Mouse (Mus musculus): ENCODE data around the gene Rara.
A peak's percentile ranks its signal among the peaks of the same experiment; 100 is the strongest.
"Not testable (repeated sequence)": the region's sequence is repeated elsewhere in the genome, so short reads cannot be mapped to it uniquely, and the experiment has no call there.

The Rara gene

GRCm38 (mm10) chr11:98922851-98923711, 4.5 kb upstream of the Rara start:
- DNase-seq: not testable (repeated sequence)

GRCm38 (mm10) chr11:98924633-98925175, 2.9 kb upstream of the Rara start:
- DNase-seq: no peak

- DNase-seq: peak; percentile 66
These were observed 2.3 kb upstream of the Rara start for GRCm38 (mm10) chr11:98925265-98925721.

GRCm38 (mm10) chr11:98925868-98926311, 1.7 kb upstream of the Rara start:
- DNase-seq: no peak

GRCm38 (mm10) chr11:98926553-98926952, 1.1 kb upstream of the Rara start:
- no peak for DNase-seq

GRCm38 (mm10) chr11:98928186-98928893, 722 bp downstream of the Rara start:
- DNase-seq: no peak

- DNase-seq: no peak
These were observed 1.9 kb downstream of the Rara start for GRCm38 (mm10) chr11:98929503-98929902.

GRCm38 (mm10) chr11:98930127-98930601, 2.5 kb downstream of the Rara start:
- DNase-seq: no peak

- no peak for DNase-seq
These were observed 3.3 kb downstream of the Rara start for GRCm38 (mm10) chr11:98930773-98931512.

GRCm38 (mm10) chr11:98931513-98932292, 4.1 kb downstream of the Rara start:
- DNase-seq: peak; percentile 53

- no peak for DNase-seq
These were observed 4.9 kb downstream of the Rara start for GRCm38 (mm10) chr11:98932293-98933091.

- DNase-seq: peak; percentile 58
These were observed 5.5 kb downstream of the Rara start for GRCm38 (mm10) chr11:98933151-98933550.

- not testable (repeated sequence) for DNase-seq
These were observed 6.2 kb downstream of the Rara start for GRCm38 (mm10) chr11:98933847-98934246.

- DNase-seq: no peak
These were observed 6.7 kb downstream of the Rara start for GRCm38 (mm10) chr11:98934367-98934766.

- DNase-seq: no peak
These were observed 7.5 kb downstream of the Rara start for GRCm38 (mm10) chr11:98935123-98935522.

- DNase-seq: no peak
These were observed 8.6 kb downstream of the Rara start for GRCm38 (mm10) chr11:98936170-98936569.

- DNase-seq: no peak
These were observed 9.2 kb downstream of the Rara start for GRCm38 (mm10) chr11:98936606-98937409.

- peak; percentile 69 for DNase-seq
These were observed 9.8 kb downstream of the Rara start for GRCm38 (mm10) chr11:98937410-98937913.

GRCm38 (mm10) chr11:98937914-98938694, 10.5 kb downstream of the Rara start:
- no peak for DNase-seq
